Mouse (Mus musculus) kidney, embryonic 15.5 days (tissue): ENCODE data around the gene Cuzd1. TPM values are rescaled to one million over a fixed set of nuclear protein-coding genes. Genes with fewer than 3 reads are reported as not detected.

Source experiments
- polyA plus RNA-seq: library from polyadenylated mRNA; unstranded; fragments of >200 nt; fragmentation: Nextera tagmentation; extraction: Ambion mirVana; gene quantifications from 2 replicates; pipeline ENCODE4 v1.2.1, GENCODE M21; 2015

Cuzd1 gene
- polyA plus RNA-seq, 1 experiment from 2014 or later: not detected

Other genes starting within 250 kb of the Cuzd1 start
- not detected in 2 replicates for gene 4933402N03Rik, start 176.0 kb downstream of the Cuzd1 start, polyA plus RNA-seq
- not detected in 2 replicates for gene 5430419D17Rik, start 147.9 kb downstream of the Cuzd1 start, polyA plus RNA-seq
- not detected in 2 replicates for gene Fam24b, start 7.2 kb upstream of the Cuzd1 start, polyA plus RNA-seq
- gene Fam24a, start 11.6 kb upstream of the Cuzd1 start, polyA plus RNA-seq: 0.24 TPM in 1 of 2 replicates, not detected in the other
- gene 2310057M21Rik, start 40.5 kb upstream of the Cuzd1 start, polyA plus RNA-seq: 22.1 and 22.7 TPM in 2 replicates
- gene Pstk, start 48.8 kb upstream of the Cuzd1 start, polyA plus RNA-seq: 62.6 and 63.0 TPM in 2 replicates
- gene Ikzf5, start 88.2 kb upstream of the Cuzd1 start, polyA plus RNA-seq: 14.9 and 16.4 TPM in 2 replicates
- gene Acadsb, start 88.3 kb upstream of the Cuzd1 start, polyA plus RNA-seq: 99.4 and 101 TPM in 2 replicates
- not detected in 2 replicates for gene Hmx3, start 220.6 kb upstream of the Cuzd1 start, polyA plus RNA-seq
- 0.22 TPM in 1 of 2 replicates, not detected in the other for gene Hmx2, start 226.5 kb upstream of the Cuzd1 start, polyA plus RNA-seq
- gene Bub3, start 237.9 kb upstream of the Cuzd1 start, polyA plus RNA-seq: 222 and 231 TPM in 2 replicates